Mouse (Mus musculus) gastrocnemius, postnatal 4 days (tissue): ENCODE results near the gene Fbxl17. TPM values are rescaled to one million over a fixed set of nuclear protein-coding genes. Genes with fewer than 3 reads are reported as not detected.

ENCODE experiments used
- DNase-seq, 2 experiments: peaks; one replicate each; pipeline ENCODE4 v3.0.0; 2021 to 2022; ENCODE audit warnings: low spot score in 2 of 2, mixed read lengths in 2 of 2
- long read RNA-seq, 2 experiments: library from polyadenylated mRNA; stranded (forward); transcript quantifications; one replicate each; pipeline ENCODE4 v2.0.0; 2021
- total RNA-seq, 2 experiments: library from RNA; stranded (reverse); gene quantifications; 2 replicates each; pipeline ENCODE4 v1.2.3; 2021

Fbxl17 gene
- total RNA-seq, result 10 to 100 TPM; 31.3 to 36.7 TPM
- long read RNA-seq, experiment 1, full-length matches to known transcripts, result 70 of 74 reads
- long read RNA-seq, experiment 1, partial matches to known transcripts, result 1 of 74 reads
- long read RNA-seq, experiment 1, other reads (novel, unspliced or antisense), result 3 of 74 reads
- long read RNA-seq, experiment 2, full-length matches to known transcripts, result 92 of 102 reads
- long read RNA-seq, experiment 2, partial matches to known transcripts, result 2 of 102 reads
- long read RNA-seq, experiment 2, other reads (novel, unspliced or antisense), result 8 of 102 reads

DNA sequence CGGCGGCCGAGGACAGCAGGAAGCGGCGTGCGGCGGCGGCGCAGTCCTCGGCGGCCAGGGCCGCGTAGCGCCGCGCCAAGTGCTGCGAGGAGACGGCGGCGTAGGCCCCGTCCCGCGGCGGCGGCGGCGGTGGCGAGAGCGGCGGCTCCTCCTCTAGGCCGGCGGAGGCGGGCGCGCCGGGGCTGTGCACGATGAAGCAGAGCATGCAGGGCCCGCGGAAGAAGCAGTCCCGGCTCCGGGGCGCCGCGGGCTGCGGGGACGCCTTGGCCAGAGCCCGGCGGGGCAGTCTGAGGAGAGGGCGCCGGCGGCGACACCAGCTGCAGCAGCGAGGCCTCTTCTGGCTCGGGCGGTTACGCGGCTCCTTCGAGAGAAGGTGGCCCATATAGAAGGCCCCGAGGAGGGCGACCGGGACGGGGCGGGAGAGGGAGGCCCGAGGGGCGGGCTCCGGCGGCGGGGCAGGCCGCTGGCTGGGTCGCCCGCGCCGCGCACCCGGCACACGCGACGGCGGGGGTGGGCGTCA is at the start of gene Fbxl17:
Gene Fbxl17, minus strand, starts transcription at position 382 of the 520 bp plus-strand sequence.
- DNase-seq, result peak; percentile 48 to 63

DNA sequence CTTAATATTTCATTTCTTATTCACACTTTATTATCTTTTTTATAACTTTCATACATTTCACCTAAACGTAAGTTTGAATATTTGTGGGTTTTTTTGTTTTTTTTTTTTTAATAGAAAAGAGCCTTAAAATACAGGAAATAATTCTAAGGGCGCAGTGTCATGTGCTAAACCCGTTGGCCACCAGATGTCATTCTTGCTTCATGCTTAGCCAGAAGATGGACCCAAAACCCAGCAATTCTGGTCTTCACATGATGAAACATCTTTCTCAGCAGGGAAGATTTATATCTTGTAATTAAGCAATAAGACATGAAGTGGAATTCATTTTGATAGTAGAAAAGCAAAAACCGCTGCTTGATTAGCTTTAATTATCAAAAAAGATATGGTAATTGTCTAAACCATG is 47.6 kb upstream of the Fbxl17 start:
- DNase-seq, result no peak

DNA sequence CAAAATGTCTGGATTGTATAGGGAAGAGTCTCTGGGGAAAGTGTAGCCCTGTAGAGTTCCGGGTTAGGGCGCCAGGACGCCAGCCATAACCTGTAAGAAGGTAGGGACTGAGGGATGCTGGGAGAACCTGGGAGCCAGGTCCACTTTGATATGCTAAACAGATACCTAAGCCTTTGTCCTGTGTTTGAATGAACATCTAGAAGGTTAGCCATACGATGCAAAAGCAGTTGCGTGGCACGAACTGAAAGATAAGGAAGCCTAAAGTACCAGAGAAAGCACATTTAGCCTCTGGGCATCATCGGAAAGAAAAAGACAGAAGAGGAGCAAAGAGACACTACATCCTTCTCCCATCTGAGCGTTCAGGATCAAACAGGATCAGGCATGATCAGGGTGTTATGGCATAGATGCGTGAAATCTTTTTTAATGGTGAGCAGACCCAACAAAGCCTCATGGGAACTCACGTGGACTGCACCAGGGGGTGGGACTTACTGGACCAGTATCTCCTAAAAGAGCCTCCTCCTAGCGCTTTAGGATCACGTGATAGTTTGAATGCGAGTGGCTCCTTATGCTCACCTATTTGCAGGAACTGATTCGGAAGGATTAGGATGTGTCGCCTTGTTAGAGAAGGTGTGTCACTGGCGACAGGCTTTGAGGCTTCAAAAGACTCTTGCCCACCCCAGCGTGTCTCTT is 34.9 kb upstream of the Fbxl17 start:
- no peak for DNase-seq

DNA sequence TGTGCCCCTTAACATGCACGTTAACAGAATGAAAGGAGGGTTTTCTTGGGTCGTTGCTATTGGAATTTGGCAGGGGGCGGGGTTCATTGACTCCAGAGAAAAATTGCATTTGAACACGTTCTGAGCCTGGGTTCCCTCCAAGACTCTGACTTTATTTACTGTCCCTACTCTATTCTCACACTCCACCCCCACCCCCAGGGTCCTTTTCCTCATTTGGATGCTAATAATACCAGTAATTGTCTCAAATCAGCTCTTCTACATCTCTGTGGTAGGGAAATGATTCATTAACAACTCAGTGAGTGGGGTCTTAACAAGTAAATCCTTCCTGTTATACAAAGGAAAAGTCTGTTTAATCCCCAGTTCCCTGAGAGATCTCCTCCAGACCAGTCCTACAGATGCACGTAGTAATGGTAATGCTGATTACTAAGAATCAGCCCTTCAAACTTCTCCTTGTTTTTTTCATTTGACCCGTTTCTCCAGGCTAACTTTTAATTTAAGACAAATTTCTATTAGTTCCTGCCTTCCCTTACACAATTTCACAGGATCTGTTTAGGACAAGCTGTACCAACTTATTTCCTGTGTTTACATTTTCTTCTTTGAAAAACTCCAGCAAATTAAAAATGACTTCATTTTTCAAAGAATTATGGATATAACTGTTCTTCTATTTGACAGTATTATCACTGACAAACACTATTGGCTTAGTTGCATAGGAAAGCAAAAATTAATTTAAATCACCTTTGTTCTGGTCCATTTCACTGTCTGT is 33.4 kb upstream of the Fbxl17 start:
- DNase-seq, result no peak

DNA sequence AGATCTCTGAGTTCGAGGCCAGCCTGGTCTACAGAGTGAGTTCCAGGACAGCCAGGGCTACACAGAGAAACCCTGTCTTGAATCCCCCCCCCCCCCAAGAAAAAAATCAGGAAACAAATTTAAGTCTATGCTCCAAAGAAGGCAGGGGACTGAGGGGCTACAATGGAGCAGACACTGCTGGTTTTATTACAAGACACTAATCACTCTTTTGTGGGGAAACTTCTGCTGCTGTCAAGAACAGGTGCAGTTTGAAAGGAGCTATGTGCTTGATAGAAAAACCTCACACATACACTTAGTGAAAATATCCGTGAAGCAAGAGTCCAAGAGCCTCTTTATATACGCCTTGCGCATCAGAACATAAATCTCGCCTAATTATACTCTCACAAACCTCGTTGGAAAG is 29.7 kb upstream of the Fbxl17 start:
- DNase-seq, result no peak

DNA sequence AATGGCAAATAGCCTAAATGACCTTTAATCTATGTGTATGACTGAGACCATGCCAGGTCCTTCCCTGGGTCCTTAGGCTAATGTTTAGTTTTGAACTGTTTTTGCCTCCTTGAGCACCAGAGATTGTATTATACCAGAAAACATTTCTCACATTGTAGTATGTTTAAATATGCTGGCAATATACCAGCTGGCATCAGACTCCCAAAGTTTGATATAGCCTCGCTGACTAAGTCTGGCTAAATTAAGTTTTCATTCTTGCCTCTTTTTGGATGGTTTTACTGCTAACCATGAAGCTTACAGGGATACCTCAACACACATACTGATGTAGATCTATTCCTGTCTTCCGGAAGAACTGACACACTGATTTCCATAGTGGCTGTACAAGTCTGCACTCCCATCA is 20.9 kb upstream of the Fbxl17 start:
- DNase-seq, result no peak

DNA sequence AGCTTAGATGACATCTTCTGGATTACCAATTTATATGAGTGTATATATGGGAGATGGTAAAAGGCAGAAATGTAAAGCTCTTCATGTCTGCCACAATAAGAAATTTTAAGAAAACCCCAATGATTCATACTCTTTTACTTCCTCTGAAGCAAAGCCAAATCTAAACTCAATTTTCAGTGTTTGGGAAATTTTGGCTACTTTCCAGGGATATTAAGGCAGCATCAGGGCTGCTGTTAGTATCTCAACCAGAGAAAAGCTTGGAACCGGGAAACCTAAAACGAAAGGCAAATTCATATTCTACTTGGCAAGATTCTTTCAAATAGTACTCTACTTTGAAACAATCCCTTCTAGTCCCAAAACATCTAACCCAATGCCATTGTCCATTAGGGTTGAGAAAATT is 10.6 kb upstream of the Fbxl17 start:
- DNase-seq, result no peak

DNA sequence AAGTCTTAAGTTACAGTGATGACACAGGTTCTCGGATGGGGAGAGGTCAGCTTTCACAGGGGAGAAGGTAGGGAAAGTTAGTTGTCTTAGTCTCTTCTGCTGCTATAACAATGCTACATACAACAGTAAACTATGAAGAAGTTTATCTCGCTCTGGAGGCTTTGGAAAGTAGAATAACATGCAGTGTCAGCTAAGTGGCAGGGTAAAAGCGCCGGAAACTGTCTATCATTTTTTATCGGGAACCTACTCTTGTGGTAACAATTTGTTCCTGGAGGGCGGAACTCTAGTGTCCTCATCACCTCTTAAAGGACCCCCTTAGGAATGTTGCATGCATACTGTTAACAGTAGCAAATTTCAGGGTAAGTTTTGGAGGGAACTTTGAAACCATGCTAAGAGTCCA is 1.3 kb upstream of the Fbxl17 start:
- DNase-seq, result no peak

DNA sequence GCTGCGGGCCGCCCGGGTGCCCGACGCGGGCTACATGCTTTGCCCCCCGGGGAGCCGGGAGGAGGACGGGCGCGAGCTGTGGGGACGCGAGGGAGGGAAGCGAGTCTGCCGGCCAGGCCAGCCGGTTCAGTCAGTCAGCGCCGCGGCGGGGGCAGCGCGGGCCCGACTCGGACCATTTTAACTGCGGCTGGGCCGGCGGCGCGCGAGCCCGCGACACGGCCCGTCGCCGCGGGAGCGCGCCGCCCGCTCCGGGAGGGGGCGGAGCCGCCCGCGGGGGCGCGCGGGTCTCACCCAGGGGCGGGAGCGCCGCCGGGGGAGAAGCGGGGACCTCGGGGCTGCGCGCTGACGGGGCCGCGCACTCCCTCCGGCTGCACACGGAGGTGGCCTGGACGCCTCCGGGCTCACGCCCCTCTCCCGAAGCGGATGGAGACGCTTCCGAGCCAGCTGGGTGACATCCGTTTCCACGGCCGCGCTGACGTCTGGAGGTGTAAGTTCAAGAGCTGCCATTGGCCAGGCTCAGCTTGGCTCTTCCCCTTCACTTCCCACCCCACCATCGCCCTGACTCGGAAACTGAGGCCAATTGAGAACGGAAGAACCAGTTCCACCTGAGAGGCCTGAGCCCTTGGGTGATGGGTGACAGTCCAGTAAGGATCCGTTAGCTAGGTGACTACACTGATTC is 478 bp upstream of the Fbxl17 start:
- DNase-seq, result peak; percentile 77 to 79

DNA sequence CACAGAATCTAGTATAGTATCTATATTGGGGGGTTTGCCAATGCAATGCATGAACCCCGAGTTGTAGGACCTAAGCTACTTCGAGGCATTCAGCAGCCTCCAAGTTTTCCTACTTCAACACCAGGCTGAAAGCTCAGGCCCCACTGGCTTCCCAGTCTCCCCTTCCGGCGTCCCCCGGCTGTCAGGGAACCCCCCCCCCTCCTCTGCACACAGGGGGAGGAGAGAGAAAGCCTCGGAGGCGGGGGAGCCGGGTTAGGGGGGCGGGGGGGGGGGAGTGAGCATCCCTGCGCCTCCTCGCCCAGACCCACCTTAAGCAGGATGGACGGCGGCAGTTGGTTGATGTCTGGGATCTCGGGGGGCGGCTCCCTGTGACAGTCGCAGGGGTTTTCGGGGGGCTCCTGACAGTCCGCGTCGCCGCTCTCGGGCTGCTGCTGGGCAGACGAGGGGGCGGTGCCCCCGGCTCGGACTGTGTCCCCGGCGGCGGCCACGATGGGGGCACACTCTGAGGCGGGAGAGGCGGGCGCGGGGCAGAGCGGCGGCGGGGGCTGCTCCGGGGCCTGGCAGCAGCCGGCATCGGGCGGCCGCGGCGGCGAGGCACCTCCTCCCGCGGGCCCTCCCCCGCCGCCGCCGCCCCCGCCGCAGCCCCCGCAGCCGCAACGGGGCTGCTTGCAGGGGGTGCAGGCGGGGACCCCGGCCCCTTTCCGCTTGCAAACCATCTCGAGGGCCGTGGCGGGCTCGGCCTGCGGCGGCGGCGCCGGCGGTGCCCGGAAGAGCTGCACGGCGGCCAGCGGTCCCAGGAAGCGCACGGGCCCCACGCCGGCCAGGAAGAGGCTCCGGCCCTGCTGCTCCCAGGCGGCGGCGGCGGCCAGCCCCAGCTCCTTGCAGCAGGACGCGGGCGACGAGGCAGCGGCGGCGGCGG is 841 bp downstream of the Fbxl17 start:
- DNase-seq, result peak; percentile 48 to 66

DNA sequence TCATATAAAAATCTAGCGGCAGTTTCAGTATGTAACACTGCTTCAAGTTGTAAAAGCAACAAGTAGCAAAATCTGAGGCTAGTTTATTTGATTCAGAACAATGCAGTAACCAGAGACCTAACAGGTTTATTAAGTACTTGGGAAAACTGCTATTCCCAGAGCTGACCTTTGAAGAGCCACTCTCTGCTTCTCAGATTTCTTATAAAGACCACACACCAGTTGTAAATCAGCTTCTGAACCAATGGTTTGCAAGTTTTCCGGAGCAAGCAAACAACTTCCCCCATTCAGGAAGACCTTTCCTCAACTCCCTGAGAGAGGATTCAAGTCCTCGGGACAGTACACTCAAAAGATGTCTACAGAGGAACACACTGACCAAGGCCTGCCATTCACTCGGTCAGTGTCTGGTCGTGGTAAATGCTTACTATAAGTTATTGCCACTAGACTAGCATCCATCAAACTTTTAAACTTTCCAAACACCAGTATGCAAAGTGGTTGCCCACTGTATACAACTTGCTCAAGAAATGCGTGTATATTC is 1.6 kb downstream of the Fbxl17 start:
- DNase-seq, result no peak

DNA sequence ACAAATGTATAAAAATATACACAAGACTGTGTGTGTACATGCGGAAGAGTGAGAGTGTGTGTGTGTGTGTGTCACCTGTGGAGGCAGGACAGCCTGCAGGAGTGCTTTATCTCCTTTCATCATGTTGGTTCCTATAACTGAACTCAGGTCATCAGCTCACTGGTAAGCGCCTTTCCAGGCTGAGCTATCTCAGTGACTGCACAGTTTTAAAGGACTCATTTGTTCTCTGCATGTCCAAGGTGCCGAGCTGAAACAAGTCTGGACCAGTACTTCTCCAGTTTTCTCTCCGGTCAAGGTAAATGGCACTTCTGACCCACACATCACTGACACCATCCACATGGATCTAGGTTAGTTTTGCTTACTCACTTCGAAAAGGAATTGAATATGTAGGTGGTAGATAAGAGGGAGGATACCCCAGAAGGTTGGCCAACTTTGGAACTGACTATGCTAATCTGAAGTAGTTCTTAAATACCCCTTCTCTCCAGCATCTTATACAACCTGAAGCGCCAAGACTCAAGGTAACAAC is 2.5 kb downstream of the Fbxl17 start:
- no peak for DNase-seq

DNA sequence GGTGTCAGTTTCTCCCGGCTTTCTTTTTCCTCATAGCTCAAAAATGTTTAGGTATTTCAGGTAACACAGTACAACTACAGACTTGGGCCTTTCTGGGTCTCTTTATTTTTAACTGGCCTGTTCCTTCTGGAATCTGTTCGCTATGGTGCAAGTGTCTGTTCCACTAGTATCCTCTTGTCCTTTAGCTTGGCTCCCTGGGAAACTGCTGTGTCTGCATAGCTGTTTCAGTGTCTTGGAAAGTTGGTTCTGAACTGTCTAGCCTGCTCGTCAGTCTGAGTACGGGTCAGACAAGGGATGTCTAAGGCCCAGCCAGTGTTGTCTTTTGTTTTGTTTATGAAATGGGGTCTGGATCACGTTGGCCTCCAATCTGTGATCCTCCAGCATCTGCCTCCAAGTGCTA is 3.7 kb downstream of the Fbxl17 start:
- no peak for DNase-seq

DNA sequence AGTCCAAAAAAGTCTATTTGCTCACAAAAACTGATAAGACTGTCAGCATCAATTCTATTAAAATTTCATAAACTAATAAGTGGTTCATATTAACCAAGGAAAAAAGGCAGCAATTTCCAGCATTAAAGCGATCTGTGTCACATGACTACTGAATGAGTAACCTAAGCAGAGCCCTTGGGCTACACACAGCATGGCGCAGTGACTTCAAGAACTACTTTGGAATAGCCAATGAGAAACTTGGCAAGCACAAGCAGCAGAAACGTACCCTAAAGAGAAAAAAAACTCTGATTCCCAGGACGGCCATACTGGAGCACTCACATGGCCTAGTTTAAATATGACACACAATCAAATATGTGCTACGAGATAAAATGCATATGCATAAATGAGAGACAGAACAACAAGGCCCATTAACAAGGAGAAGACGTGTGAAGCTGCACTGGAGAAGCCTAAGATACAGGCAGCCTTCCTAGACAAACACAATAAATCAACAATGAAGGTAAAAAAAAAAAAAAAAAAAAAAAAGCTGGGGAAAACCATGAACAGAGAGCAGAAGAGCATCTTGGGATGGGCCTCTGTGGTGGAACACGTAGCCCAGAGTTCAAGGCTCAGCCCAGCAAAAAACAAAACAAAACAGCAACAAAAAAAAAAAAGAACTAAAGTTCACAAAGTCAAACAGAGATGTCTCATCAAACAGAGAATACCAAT is 5.8 kb downstream of the Fbxl17 start:
- no peak for DNase-seq

DNA sequence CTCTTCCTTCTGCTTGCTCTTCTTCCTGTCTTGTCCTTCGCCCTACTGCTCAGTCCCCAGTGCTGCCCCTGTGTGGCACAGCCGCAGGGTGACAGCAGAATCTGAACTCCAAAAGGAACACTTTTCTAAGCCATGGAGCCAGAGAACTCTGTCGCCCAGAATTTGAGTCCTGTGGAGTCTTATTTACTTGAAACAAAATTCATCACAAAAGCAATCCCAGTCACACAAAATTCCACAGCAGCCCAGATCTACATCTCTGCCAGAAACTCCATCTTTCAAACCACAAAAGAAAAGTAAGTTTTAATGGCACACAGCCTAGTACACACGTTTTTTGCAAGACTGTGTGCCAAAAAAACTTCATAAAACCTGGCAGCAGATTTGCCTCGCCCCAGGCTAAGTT is 6.5 kb downstream of the Fbxl17 start:
- DNase-seq, result peak in 1 of 2 experiments; percentile 28

DNA sequence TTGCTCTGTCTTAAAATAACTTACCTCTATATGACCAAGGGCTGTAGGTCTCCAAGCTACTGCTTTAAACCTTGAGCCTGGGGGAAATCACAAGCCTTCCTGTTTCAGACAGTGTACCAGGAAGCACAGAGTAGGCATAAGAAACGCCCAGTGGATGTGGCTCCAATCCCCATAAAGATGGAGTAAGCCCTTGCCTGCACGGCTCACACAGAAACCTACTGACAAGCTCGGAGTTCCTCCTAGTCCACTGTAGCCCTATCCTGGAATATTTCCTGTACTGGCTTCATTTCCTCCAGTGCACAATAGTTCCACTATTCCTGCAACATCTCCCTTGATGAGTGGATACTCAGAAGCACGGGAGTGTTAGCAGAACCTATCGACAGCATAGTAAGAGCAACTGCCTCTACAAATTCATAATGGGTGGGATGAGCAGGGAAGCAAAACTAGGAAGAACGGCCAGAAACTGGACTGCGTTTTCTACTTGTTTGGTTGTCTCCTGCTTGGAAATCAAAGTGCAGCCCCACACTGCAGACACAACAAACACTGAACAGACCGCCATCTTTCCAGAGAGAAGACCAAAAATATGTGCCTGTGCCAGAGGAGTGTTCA is 7.0 kb downstream of the Fbxl17 start:
- DNase-seq, result no peak

DNA sequence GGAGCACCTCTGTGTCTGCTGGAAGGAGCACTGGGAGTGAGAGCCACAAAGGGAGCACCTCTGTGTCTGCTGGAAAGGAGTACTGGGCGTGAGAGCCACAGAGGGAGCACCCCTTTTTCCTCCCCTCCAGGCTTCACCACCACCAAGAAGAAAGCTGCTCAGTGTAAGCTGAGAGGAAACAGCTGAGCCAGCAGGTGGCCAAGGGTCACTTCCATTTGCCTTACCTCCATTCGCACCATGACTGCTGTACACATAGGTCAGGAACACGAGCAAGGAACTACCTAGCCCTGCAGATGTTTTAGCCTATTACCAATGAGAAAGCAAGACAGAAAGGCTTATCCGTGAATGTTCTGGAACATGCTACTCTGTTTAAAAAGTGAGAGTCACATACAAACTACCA is 10.3 kb downstream of the Fbxl17 start:
- no peak for DNase-seq

DNA sequence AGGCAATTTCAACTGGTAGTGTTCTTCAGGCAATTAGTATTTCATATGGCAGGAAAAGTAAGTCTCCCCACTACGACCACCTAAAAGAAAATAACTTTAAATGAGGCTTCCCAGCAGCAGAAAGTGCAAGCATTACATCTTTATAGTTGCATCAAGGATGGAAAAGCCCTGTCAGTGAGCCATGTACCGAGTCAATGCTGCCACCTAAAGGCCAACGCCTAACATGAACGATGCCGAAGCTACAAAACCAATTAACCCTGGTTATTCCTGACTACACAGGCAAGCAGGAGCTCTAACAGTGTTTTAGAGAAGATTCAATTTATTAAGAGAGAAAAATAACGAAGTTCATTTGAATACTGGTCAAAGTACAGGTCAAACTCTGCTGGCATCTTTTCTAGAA is 32.0 kb downstream of the Fbxl17 start:
- DNase-seq, result peak in 1 of 2 experiments; percentile 47

DNA sequence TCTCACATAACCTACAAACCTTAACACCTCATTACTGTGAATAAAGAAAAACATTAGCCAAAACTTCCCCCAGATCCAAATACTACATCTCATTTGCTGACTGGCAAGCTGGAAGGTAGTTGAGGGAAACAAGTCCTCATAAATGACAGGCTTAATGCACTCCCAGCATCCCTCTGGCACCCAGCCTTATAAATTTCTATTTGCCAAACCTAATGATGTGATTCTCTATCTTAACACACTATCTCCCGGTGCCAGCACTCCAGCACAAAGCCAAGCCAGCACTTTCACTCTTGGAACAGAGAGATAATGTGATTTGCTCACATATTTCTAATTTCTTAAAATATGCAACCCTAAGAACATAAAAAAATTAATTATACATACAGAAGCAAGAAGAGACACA is 34.6 kb downstream of the Fbxl17 start:
- no peak for DNase-seq
